Mouse (Mus musculus): ENCODE measurements around the gene Ugt1a5.
"Not testable (repeated sequence)": the region's sequence is repeated elsewhere in the genome, so short reads cannot be mapped to it uniquely, and the experiment has no call there.

The Ugt1a5 gene

DNA sequence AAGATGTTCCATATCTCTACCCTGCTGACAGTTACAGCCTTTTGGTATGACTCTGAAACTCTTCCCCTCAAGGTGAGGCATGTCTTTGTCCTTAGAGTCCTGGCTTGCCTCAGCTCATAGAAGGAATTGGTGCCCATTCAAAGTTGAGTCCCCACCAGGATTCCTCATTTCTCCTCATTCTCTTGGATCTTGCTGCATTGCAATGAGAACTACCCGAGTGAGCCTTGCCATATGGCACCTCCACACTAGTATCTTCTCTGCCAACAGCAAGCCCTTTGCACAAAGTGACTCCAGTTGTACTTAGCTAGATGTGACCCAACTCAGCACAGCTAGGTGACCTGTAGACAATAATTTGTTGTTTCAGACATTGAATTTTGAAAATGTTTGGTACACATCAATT, 57.8 kb downstream of the Ugt1a5 start:
- no peak for DNase-seq (ENCODE audit: low read depth, low spot score)

DNA sequence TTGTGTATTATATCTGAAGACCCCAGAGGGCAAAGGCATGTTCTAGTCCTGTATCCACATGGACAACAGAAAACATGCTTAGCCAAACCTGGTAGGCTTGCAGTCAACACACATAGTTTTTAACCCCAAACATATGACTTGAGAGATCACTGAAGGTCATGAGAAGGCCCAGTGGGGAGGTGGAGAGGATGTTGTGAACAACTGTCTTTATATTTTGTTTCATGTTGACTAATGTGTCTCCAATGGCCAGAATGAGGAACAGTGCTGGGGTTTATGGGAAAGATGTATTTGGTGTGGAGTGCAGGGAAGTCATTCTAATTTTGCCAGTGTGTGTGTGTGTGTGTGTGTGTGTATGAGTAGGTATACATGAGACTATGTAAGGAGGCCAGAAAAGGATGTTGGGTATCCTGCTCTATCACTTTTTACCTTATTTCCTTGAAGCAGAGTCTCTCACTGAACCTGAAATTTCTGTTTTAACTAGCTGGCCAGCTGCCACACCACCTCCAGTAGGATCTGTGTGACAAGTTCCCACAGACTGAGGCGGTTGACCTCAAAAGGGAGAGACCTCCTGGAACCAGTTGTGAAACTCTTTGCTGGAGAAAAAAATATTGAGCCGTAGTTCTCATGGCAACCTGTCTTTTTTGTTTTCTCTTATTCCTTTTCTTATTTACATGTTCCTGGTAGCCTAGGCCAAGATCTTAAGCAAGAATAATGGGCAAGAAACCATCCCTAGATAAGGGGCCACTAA, 58.4 kb downstream of the Ugt1a5 start:
- DNase-seq (ENCODE audit: low read depth, low spot score), result no peak

GRCm38 (mm10) chr1:88225301-88225700, 59.5 kb downstream of the Ugt1a5 start:
- DNase-seq (ENCODE audit: low read depth, low spot score), result not testable (repeated sequence)

- DNase-seq (ENCODE audit: low read depth, low spot score), result no peak
Observed at GRCm38 (mm10) chr1:88225741-88226140, 59.9 kb downstream of the Ugt1a5 start.

DNA sequence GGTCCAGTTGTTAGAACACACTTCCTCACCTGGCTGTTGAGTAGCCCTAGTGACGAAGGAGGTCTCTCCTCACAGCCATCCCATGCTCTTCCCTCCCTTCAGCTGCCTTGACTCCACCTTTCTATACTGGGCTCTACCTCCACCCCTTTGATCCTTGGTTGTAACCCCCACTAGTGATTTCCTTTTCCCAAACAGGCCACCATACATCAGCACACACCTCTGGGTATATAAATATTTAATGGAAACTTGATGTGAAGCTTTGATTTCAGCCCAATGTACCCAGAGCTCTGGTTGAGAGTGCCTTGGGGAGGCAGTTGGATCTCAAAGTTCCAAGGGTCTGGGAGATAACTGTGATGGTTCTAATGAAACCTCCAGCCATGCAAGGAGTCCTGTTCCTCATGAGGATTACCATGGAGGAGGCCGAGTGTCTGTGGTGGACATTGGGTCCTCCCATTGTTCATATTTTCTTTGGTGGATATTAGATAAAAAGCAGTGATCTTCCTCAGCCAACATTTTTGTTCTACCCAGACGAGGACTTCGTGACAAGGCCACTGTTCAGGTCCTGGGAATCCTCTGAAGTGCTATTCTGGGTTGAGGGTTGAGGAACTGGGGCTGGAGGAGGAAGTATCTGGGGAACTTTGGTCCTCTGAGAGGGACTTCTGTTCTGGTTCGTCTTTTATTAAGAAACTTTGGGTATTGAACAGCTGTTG, 61.0 kb downstream of the Ugt1a5 start, which contains the start of gene Mroh2a:
Mroh2a (plus strand) TSS at position 317 of the 710 bp plus-strand sequence.
- DNase-seq (ENCODE audit: low read depth, low spot score), result no peak

- DNase-seq (ENCODE audit: low read depth, low spot score), result no peak
Observed at GRCm38 (mm10) chr1:88227482-88227881, 61.7 kb downstream of the Ugt1a5 start.

DNA sequence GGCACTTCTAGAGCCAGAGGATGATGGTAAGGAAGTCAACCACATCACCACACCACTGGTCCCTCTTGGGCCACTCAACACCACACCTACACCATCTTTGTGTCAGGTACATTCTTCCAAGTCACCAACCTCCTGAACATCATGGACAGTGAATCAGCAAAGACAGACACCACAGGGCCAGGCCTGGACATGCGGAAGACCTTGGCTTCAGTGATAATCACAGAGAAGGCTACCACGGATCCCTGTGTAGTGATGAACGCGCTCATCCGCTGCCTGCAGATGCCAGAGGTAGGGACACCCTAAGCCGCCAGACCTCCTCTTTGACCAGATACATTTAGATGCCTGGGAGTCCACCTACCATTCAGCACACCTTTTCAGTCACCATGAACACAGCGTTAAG, 62.3 kb downstream of the Ugt1a5 start:
- no peak for DNase-seq (ENCODE audit: low read depth, low spot score)

DNA sequence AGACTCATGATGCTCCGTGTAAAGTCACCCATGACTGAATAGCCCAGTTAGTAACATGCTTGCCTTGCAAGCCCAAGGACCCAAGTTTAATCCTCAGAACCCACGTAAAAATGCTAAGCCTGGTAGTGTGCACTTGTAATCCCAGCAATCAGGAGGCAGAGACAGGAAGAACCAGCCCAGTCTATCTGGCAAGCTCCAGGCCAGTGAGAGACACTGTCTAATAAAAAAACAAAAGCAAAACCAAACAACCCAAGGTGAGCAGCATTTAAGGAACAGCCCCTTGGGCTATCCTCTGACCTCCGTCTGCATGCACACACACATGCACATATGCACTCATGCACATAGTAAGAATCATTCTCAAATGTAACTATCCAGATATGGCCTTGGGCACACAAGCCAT, 63.8 kb downstream of the Ugt1a5 start:
- no peak for DNase-seq (ENCODE audit: low read depth, low spot score)

GRCm38 (mm10) chr1:88229986-88230385, 64.2 kb downstream of the Ugt1a5 start:
- DNase-seq (ENCODE audit: low read depth, low spot score), result no peak

DNA sequence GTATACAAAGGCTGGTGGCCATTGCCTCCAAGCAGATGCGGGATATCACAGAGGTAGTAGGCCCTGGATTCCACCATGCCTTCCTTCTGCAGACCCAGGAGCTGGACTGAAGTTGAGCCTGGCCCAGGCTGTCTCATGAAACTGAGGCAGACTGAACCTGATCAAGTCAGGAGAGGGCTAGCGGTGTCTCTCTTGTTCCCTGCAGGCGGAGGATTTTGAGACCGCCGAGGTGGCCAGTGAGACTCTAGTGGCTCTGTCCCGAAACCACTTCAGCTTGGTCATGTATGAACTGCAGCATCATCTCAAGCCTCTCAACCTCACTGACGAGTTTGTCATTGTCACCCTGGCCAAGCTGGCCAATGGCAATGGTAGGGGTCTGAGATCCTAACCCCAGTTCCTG, 64.6 kb downstream of the Ugt1a5 start:
- DNase-seq (ENCODE audit: low read depth, low spot score), result no peak

- no peak for DNase-seq (ENCODE audit: low read depth, low spot score)
Observed at GRCm38 (mm10) chr1:88230981-88231802, 65.4 kb downstream of the Ugt1a5 start.

GRCm38 (mm10) chr1:88231803-88232499, 66.1 kb downstream of the Ugt1a5 start:
- DNase-seq (ENCODE audit: low read depth, low spot score), result no peak

- DNase-seq (ENCODE audit: low read depth, low spot score), result no peak
Observed at GRCm38 (mm10) chr1:88232664-88233380, 67.0 kb downstream of the Ugt1a5 start.

DNA sequence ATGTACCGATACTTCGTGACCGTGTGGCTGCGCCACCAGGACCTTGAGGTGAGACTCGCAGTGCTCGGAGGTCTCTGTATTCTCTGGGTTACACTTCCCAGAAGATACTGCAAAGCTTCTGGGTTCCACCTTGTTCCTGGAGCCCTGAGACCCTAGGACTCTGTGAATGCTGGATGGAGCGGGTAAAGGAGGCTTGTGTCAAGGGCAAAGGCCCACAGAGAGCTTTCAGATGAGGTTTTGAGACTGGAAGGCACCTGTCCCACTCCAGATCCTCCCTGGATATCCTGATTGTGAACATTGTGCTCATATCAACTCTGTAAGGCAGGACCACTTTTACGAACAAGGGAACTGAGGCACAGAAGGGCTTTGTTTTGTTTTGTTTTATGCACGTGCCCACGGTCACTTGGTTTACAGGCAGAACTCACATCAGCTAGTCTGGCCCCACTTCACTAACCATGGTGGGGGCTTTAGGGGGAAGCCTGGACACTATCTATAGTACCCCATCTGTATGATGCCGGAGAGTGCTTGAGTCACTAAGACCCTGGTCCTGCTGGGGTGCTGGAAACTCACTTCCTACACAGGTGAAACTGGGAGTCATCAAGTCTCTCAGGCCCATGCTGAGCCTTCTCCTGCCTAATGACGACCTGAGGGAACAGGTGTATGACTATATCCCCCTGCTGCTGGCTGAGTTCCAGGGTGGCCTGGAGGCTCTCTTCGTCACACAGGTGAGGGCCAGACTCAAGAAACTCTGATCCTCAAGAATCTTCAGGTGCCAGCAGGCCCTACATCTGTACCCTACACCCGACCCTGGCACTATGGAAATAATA, 67.8 kb downstream of the Ugt1a5 start:
- no peak for DNase-seq (ENCODE audit: low read depth, low spot score)

DNA sequence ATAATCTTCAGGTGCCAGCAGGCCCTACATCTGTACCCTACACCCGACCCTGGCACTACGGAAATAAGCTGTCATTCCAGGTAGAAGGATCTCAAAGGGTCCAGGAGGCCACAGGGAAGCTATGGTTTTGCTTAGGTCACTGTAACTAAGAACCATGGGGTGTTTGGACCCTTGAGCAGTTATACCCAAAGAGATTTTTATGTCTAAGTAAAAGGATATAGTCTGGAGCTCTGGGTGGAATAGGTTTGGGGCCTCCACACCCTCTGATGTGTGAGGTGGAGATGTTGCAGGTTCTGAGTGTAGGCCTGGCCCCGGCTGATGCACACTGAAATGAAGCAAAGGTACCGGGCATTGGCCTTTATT, 68.4 kb downstream of the Ugt1a5 start:
- no peak for DNase-seq (ENCODE audit: low read depth, low spot score)

DNA sequence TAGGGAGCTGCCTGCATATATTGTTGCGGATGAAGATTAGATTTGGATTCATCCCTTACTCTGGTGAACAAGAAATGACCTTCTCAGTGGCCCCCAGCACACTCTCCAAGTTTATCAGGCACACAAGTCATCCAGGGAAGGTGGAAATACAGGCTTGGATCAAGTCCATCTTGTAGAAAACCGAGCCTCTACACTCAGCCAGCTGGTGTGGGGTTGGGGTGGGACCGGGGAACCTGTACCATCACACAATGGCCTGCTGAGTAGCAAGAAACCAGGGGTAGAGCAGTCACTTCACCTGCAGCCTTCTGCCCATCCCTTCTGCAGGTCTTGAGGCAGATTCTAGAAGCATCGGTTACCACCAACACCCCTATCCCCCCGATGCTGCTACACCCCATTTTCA, 68.8 kb downstream of the Ugt1a5 start:
- no peak for DNase-seq (ENCODE audit: low read depth, low spot score)

GRCm38 (mm10) chr1:88235046-88235893, 69.5 kb downstream of the Ugt1a5 start:
- no peak for DNase-seq (ENCODE audit: low read depth, low spot score)

DNA sequence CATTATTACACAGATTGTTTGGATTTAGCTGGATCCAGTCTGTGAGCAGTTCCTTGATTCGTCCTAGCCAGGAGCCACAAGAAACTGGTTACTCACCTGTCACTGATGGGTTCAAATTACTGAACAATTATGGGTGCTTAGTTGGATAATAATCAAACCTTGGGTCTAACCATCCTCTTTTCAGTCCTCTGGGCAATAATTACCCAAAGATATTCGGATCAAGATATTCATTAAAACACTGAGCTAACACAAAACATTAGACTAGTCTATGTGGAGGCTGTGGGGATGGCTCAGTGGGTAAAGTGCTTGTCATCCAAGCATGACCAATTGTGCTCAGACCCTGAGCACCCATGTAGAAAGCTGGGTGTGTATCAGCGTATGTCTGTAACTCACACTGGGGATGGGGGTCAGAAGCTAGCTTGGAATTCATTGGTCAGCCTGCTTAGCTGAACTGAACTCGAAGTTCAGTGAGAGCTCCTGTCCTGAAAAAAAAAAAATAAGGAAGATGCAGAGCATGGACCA, 70.1 kb downstream of the Ugt1a5 start:
- DNase-seq (ENCODE audit: low read depth, low spot score), result no peak

DNA sequence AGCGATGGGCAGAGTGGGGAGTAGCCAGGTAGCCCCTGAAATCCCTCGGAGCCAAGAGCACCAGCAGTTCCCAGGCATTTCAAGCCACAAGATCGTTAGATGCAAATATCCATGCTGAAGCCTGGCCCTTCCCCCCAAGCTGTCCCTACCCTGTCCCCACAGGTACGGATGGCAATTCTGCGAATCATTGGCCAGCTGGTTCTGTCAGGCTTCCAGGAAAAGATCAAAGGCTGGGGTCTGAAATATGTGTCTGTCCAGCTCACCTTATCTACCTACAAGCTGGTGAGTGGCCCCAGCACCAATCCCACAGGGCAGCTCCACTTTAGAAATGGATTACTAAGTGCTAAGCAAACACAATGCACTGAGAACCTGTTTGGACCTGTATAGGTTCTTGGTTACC, 71.5 kb downstream of the Ugt1a5 start:
- DNase-seq (ENCODE audit: low read depth, low spot score), result no peak

All from skeletal muscle tissue, adult 2 months (tissue).